Mouse (Mus musculus) erythroblast, embryonic 14.5 days (primary cell): ENCODE results near the gene Mrtfb. TPM values are rescaled to one million over a fixed set of nuclear protein-coding genes. Genes with fewer than 3 reads are reported as not detected.

Experiments used
- H3K27me3 ChIP-seq: 2 replicates; pipeline ENCODE4 v1.6.1; 2012; ENCODE audit warnings: inconsistent platforms; ENCODE audit not compliant: control insufficient read depth
- H3K36me3 ChIP-seq: 2 replicates; pipeline ENCODE4 v1.6.1; 2012; ENCODE audit warnings: mild to moderate bottlenecking, inconsistent platforms; ENCODE audit not compliant: control insufficient read depth
- H3K4me1 ChIP-seq: 2 replicates; pipeline ENCODE4 v1.6.1; 2012; ENCODE audit warnings: inconsistent platforms; ENCODE audit not compliant: control insufficient read depth
- H3K4me3 ChIP-seq: replicated peaks from 2 replicates; pipeline ENCODE3; 2012; ENCODE audit warnings: moderate library complexity, mild to moderate bottlenecking, inconsistent platforms
- H3K9me3 ChIP-seq: 2 replicates; pipeline ENCODE4 v1.6.1; 2012; ENCODE audit warnings: low read length, inconsistent platforms, mixed read lengths; ENCODE audit not compliant: control insufficient read depth
- GATA1 ChIP-seq: IDR thresholded peaks from 2 replicates; pipeline ENCODE4 v1.6.1; 2012; ENCODE audit warnings: low read length, inconsistent platforms, mixed read lengths
- TAL1 ChIP-seq: IDR thresholded peaks from 3 replicates; pipeline ENCODE4 v1.6.1; 2012; ENCODE audit warnings: low read length, inconsistent platforms, mixed read lengths
- polyA plus RNA-seq: library from polyadenylated mRNA; stranded (reverse); fragments of >175 nt; gene quantifications from 2 replicates; pipeline ENCODE4 v1.2.3, GENCODE M21; 2012

The Mrtfb gene
- polyA plus RNA-seq, 1 experiment = 0.01 TPM

DNA sequence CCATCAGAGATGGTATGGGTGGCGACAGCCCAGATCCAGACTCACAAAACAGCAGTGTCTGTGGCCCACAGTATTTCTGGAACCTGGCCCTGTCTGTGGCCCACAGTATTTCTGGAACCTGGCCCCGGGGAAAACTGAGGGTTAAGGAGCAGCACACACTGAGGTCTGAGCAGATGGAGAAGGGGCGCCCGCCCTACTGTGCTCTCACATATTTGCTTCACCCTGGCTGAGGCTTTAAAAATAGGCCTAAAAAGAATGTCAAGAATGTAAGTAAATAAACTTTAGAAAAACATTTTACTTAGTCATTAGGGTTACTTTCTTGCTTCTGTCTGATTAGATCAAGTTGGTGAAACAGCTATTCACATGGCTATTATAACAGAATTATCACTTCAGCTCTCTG, 131.0 kb downstream of the Mrtfb start:
- no peak for TF ChIP-seq GATA1
- TF ChIP-seq TAL1 = no peak
- Histone ChIP-seq H3K4me3 (no peak overlapping the region), H3K4me1 (no peaks in the 10 kb centered on the region), H3K36me3 (peaks cover 4% of the 10 kb centered on the region; the same call in 1 of the 2 replicates), H3K27me3 (no peaks in the 10 kb centered on the region), H3K9me3 (no peaks in the 10 kb centered on the region)

DNA sequence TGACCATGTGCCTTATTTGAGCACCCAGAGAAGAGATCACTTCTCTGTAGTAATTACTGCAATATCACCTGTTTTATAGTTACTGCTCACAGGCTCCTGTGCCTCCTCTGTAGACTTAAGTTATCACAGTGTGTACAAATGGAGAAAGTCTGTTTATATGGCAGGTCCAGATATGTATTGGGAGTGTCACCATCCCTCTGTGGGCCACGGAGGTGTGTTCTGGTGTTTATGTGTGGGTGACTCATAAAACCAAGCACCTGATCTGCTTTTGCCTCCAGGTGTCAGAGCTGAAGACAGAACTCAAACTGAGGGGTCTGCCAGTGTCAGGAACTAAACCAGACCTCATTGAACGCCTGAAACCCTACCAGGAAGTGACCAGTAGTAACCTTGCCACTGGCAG, 144.1 kb downstream of the Mrtfb start:
- H3K36me3 ChIP-seq = peaks cover 26% of the 10 kb centered on the region

DNA sequence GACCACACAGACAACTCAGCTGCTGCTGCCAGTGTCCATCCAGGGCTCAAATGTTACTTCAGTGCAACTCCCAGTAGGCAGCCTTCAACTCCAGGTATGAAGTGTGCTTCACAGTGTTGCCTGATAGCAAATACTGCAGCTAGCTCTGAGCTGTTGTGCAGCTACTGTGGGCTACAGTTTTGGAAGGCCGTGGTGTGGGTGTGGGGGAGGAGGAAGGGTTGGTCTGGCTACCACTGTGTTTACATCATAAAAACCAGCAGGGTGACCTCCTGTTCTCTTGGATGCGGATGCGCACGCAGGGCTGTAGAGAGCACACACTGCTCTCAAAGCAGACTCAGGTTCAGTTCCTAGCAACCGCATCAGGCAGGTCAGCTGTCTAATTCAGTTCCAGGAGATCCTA, 145.3 kb downstream of the Mrtfb start:
- TF ChIP-seq GATA1 (no peak), TAL1 (no peak)
- peaks cover 27% of the 10 kb centered on the region; the same call in 1 of the 2 replicates for H3K36me3 ChIP-seq
- no peaks in the 10 kb centered on the region for H3K4me1 ChIP-seq

More for the DNA sequence above, 144.1 kb downstream of the Mrtfb start:
- Histone ChIP-seq H3K4me3 (no peak overlapping the region), H3K9me3 (no peaks in the 10 kb centered on the region), H3K4me1 (no peaks in the 10 kb centered on the region), H3K27me3 (no peaks in the 10 kb centered on the region)
- TF ChIP-seq TAL1 = no peak
- no peak for TF ChIP-seq GATA1

DNA sequence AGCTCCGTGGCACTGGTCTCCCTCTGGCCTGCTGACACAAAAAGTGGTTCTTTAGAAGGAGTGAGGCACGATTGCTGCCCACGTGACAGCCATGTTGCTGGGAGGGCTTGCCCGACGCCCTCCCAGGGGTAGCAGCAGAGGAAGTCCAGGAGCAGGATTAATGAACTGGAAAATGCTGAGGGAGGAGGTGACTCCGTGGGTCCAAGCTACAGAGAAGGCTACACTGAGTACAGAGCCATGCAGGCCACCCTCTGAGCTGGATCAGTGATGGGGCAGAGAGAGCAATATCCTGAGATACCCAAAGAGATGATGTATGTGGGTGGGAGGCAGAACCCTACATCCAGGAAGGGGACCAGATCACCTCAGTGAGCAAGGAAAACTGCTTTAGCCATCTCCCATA, 148.4 kb downstream of the Mrtfb start:
- Histone ChIP-seq H3K4me1 (no peaks in the 10 kb centered on the region), H3K9me3 (no peaks in the 10 kb centered on the region), H3K36me3 (peaks cover 22% of the 10 kb centered on the region; the same call in 1 of the 2 replicates), H3K4me3 (no peak overlapping the region), H3K27me3 (no peaks in the 10 kb centered on the region)
- TF ChIP-seq TAL1 (no peak), GATA1 (no peak)

More for the DNA sequence above, 145.3 kb downstream of the Mrtfb start:
- no peaks in the 10 kb centered on the region for H3K9me3 ChIP-seq
- H3K4me3 ChIP-seq = no peak overlapping the region
- no peaks in the 10 kb centered on the region for H3K27me3 ChIP-seq

DNA sequence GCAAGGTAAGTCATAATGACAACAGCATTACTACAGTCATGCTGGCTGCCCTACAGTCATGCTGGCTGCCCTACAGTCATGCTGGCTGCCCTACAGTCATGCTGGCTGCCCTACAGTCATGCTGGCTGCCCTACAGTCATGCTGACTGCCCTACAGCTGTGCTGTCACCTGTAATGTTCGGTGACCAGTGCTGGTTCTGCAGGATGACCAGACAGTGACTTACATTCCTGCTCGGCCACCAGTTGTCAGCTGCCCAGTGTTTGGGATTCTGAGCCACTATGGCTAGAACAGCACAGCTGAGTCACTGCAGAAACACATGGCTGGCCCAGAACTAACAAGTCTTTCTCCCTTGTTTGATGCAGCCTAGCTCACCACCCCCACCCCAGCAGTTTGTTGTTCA, 149.1 kb downstream of the Mrtfb start:
- peaks cover 22% of the 10 kb centered on the region; the same call in 1 of the 2 replicates for H3K36me3 ChIP-seq
- no peak overlapping the region for H3K4me3 ChIP-seq
- no peak for TF ChIP-seq GATA1
- TF ChIP-seq TAL1 = no peak

DNA sequence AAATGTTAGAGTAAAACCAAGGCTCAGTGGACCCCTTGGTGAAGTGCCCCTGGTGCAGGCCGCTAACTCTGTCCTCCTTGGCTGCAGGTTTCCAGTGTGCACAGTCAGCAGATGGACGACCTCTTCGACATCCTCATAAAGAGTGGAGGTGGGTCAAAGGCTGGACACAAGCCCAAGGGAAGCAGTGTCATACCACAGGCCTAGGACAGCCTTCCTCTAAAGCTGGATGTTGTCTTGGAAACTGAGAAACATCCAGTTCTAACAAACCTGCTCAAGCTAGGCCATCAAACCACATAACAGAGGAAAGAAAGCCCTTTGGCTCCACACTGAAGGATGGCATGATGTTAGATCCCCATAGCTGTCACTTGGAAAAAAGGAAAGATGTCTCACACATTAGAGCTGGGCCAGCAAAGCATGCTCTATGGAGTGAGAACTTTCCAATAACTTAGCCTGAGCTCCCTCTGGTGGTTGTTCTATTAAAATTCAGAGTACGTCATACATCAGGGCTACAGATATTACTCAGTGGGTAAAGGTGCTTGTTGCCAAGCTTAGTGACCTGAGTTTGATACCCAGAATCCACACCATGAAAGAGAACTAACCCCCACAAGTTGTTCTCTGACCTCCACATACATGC, 153.4 kb downstream of the Mrtfb start:
- H3K9me3 ChIP-seq = peaks cover 2% of the 10 kb centered on the region; the same call in 1 of the 2 replicates
- no peaks in the 10 kb centered on the region for H3K27me3 ChIP-seq
- no peak overlapping the region for H3K4me3 ChIP-seq
- no peak for TF ChIP-seq TAL1
- no peak for TF ChIP-seq GATA1
- peaks cover 2% of the 10 kb centered on the region; the same call in 1 of the 2 replicates for H3K4me1 ChIP-seq
- H3K36me3 ChIP-seq = peaks cover 15% of the 10 kb centered on the region; the same call in 1 of the 2 replicates

More for the DNA sequence above, 149.1 kb downstream of the Mrtfb start:
- no peaks in the 10 kb centered on the region for H3K27me3 ChIP-seq
- H3K4me1 ChIP-seq = no peaks in the 10 kb centered on the region
- H3K9me3 ChIP-seq = no peaks in the 10 kb centered on the region

DNA sequence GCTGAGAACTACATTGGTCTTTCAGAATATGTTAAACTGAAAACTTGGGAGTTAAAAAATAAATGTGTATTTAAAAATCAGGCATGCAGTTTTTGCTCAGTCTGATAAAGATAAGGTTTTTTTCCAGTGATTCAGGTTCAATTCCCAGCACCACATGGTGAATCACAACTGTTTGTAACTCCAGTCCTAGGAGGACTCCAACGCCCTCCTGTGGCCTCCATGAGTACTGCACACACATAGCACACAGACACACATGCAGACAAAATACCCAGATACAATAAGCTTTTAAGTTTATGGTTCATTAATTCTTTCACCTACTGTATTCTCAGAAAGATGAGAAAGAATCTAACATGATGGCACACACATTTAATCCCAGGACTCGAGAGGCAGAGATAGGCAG, 154.5 kb downstream of the Mrtfb start:
- Histone ChIP-seq H3K9me3 (peaks cover 2% of the 10 kb centered on the region; the same call in 1 of the 2 replicates), H3K36me3 (peaks cover 8% of the 10 kb centered on the region; the same call in 1 of the 2 replicates), H3K4me3 (no peak overlapping the region), H3K27me3 (no peaks in the 10 kb centered on the region), H3K4me1 (peaks cover 2% of the 10 kb centered on the region; the same call in 1 of the 2 replicates)
- TF ChIP-seq GATA1 (no peak), TAL1 (no peak)

DNA sequence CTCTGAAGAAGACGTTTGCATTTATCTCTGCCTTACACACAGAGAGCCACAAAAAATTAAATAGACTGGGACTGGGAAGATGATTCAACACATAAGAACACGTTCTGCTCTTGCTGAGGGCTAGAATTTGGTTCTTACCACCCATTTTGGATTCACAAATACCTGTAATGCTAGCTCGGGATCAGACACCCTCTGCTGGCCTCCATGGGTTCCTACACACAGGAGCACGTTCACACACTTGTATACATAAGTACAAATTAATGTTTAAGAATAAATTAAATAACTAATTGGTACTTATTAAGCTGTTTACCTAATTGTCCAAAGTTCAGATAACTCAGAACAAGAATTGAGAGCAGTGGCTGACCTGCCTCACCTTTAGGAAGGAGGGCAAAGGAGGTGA, 155.2 kb downstream of the Mrtfb start:
- Histone ChIP-seq H3K4me3 (no peak overlapping the region), H3K36me3 (peaks cover 8% of the 10 kb centered on the region; the same call in 1 of the 2 replicates), H3K4me1 (peaks cover 2% of the 10 kb centered on the region; the same call in 1 of the 2 replicates), H3K9me3 (peaks cover 2% of the 10 kb centered on the region; the same call in 1 of the 2 replicates), H3K27me3 (no peaks in the 10 kb centered on the region)
- no peak for TF ChIP-seq GATA1

DNA sequence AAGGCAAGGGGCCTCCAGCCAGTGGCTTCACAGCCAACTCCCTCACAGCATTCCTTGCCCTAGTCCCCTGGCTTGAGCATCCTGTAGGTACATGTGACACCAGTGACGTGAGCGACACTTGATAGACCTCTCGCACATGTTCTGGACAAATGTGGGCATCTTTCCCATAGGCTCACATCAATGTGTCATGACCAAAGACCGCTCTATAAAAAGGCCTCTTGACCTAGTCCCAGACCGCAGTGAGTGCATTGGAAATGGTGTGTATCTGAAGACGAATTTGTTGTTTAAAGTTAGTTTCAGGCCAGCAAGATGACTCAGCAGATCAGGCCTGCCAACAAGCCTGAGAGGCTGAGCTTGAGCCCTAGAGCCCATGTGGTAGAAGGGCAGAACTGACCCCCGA, 158.3 kb downstream of the Mrtfb start:
- no peak overlapping the region for H3K4me3 ChIP-seq
- peaks cover 6% of the 10 kb centered on the region; the same call in 1 of the 2 replicates for H3K36me3 ChIP-seq
- H3K4me1 ChIP-seq = peaks cover 10% of the 10 kb centered on the region; the same call in 1 of the 2 replicates
- TF ChIP-seq GATA1 (no peak), TAL1 (no peak)
- peaks cover 2% of the 10 kb centered on the region; the same call in 1 of the 2 replicates for H3K9me3 ChIP-seq
- no peaks in the 10 kb centered on the region for H3K27me3 ChIP-seq
